Mouse (Mus musculus): ENCODE measurements at regions not wholly inside any gene's neighbourhood (a gene's known extent, or its start where the extent isn't known, plus 50 kb on each side); places are given as distances from the start of the nearest gene placed in this dataset.
A peak's percentile ranks its signal among the peaks of the same experiment; 100 is the strongest.

DNA sequence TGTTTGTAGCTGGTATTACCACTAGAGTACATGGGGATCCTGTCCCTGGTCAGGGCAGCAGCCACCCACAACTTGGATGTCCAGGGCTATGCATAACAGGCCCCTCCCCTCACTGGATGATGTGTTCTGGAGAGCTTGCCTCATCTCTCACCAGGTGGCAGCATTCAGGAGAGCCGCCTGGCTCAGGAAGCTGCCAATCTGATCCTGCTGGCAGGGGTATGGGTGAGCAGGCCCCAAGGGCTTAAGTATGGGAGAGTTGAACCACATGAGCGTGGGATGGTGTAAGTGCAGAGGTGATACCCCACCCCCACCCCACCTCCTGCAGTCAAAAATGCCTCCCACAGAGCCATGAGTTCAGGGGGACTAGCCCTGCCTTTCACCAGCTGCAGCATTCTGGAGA is 110.0 kb upstream of the Usp24 start:
- intact Hi-C loops (cut with DNase I), result no loop called here
- Histone ChIP-seq H3K9ac (ENCODE audit: low read depth, low read length) (no peak overlapping the region), H3K27me3 (ENCODE audit: control insufficient read depth, insufficient read depth, low read length) (no peaks in the 10 kb centered on the region), H3K4me3 (no peak overlapping the region), H3K27ac (no peak overlapping the region), H3K79me2 (replicated peaks; ENCODE audit: control insufficient read depth, insufficient read depth, low read length) (no peaks in the 10 kb centered on the region), H3K4me1 (ENCODE audit: control insufficient read depth, insufficient read depth, low read length) (no peaks in the 10 kb centered on the region), H3K36me3 (ENCODE audit: control insufficient read depth, insufficient read depth, low read length) (no peaks in the 10 kb centered on the region)
- TF ChIP-seq CTCF (IDR thresholded peaks at IDR 0.05), result no peak
- no peak for TF ChIP-seq POLR2A (IDR thresholded peaks at IDR 0.05; ENCODE audit: insufficient read depth, low read depth, low read length)
- no peak for TF ChIP-seq EP300 (IDR thresholded peaks at IDR 0.05; ENCODE audit: insufficient read depth, low read depth, low read length)
- WGBS, result 77% methylated on average over 2 of the region's 2 CpGs
- DNase-seq, result no peak

DNA sequence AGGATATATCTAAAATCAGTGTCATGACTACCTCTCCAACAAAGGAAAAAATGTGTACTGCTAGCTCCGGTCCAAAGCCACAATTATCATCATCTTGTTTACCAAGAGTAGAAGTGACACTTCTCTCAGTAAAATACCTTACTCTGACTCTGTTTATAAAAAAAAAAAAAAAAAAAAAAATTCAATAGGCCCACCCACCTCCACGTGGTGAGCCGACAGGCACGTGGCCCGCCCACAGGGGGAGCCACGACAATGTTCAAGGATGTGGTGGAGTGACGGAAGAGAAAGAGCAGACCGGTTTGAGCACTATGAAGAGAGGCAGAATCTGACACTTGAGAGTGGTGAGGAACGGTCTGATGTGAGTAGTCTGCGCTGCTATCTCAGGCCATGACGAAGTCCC is 106.5 kb upstream of the Usp24 start:
- WGBS, result 72% methylated on average over 11 of the region's 11 CpGs
- H3K27me3 ChIP-seq (ENCODE audit: control insufficient read depth, insufficient read depth, low read length), result no peaks in the 10 kb centered on the region
- H3K36me3 ChIP-seq (ENCODE audit: control insufficient read depth, insufficient read depth, low read length), result no peaks in the 10 kb centered on the region
- no peak overlapping the region for H3K4me3 ChIP-seq
- no peaks in the 10 kb centered on the region for H3K79me2 ChIP-seq (replicated peaks; ENCODE audit: control insufficient read depth, insufficient read depth, low read length)
- no peak overlapping the region for H3K27ac ChIP-seq
- DNase-seq, result no peak
- H3K4me1 ChIP-seq (ENCODE audit: control insufficient read depth, insufficient read depth, low read length), result no peaks in the 10 kb centered on the region
- intact Hi-C loops (cut with DNase I), result no loop called here
- H3K9ac ChIP-seq (ENCODE audit: low read depth, low read length), result no peak overlapping the region
- TF ChIP-seq POLR2A (IDR thresholded peaks at IDR 0.05; ENCODE audit: insufficient read depth, low read depth, low read length) (no peak), EP300 (IDR thresholded peaks at IDR 0.05; ENCODE audit: insufficient read depth, low read depth, low read length) (no peak), CTCF (IDR thresholded peaks at IDR 0.05) (no peak)

DNA sequence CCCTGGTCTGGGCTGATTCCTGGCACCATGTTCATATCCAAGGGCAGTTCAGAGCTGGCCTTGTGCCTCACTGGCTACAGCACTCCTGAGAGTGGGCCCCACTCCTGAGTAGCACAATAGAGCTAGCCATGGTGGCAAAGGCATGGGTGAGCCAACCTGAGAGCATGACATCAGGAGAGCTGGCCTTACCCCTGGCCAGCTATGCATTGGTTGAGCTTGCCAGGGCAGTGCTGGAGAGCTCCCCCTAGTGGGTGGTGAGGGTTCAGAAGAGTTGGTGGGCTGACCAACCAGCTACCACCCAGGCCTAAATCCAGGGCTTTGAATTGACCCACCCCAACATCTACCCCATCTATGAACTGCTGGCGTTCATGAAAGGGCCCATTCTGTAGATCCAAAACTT is 106.0 kb upstream of the Usp24 start:
- H3K4me1 ChIP-seq (ENCODE audit: control insufficient read depth, insufficient read depth, low read length), result no peaks in the 10 kb centered on the region
- H3K79me2 ChIP-seq (replicated peaks; ENCODE audit: control insufficient read depth, insufficient read depth, low read length), result no peaks in the 10 kb centered on the region
- no peak overlapping the region for H3K4me3 ChIP-seq
- H3K27me3 ChIP-seq (ENCODE audit: control insufficient read depth, insufficient read depth, low read length), result no peaks in the 10 kb centered on the region
- no peaks in the 10 kb centered on the region for H3K36me3 ChIP-seq (ENCODE audit: control insufficient read depth, insufficient read depth, low read length)
- 93% methylated on average over 1 of the region's 1 CpGs for WGBS
- no peak overlapping the region for H3K9ac ChIP-seq (ENCODE audit: low read depth, low read length)
- no peak for DNase-seq
- no peak overlapping the region for H3K27ac ChIP-seq
- intact Hi-C loops (cut with DNase I), result no loop called here
- TF ChIP-seq CTCF (IDR thresholded peaks at IDR 0.05) (peak; percentile 50), POLR2A (IDR thresholded peaks at IDR 0.05; ENCODE audit: insufficient read depth, low read depth, low read length) (no peak), EP300 (IDR thresholded peaks at IDR 0.05; ENCODE audit: insufficient read depth, low read depth, low read length) (no peak)

DNA sequence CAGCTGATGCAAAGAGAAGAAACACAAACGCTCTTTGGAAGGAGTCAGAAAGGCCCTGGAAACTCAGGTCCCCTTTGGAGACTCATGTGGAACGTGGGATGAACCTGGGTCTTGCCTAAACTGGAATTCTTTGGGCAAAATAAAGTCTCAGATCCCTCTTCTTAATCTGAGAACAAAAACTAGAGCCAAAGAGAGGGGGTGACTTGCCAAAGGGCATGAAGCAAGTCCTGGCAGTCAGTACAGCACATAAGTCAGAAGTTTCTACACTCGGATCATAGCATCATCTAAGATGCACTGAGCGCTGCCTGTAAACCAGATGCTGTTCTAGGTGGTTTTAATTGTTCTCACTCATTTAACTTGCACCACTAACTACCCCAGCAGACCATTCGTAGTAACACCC is 101.8 kb upstream of the Usp24 start:
- Histone ChIP-seq H3K9ac (ENCODE audit: low read depth, low read length) (no peak overlapping the region), H3K27ac (no peak overlapping the region), H3K27me3 (ENCODE audit: control insufficient read depth, insufficient read depth, low read length) (no peaks in the 10 kb centered on the region), H3K36me3 (ENCODE audit: control insufficient read depth, insufficient read depth, low read length) (no peaks in the 10 kb centered on the region), H3K79me2 (replicated peaks; ENCODE audit: control insufficient read depth, insufficient read depth, low read length) (no peaks in the 10 kb centered on the region), H3K4me3 (no peak overlapping the region), H3K4me1 (ENCODE audit: control insufficient read depth, insufficient read depth, low read length) (no peaks in the 10 kb centered on the region)
- intact Hi-C loops (cut with DNase I), result no loop called here
- TF ChIP-seq CTCF (IDR thresholded peaks at IDR 0.05), result no peak
- TF ChIP-seq POLR2A (IDR thresholded peaks at IDR 0.05; ENCODE audit: insufficient read depth, low read depth, low read length), result no peak
- TF ChIP-seq EP300 (IDR thresholded peaks at IDR 0.05; ENCODE audit: insufficient read depth, low read depth, low read length), result no peak
- 76% methylated on average over 5 of the region's 5 CpGs for WGBS
- peak in 1 of 2 experiments; percentile 33 for DNase-seq

DNA sequence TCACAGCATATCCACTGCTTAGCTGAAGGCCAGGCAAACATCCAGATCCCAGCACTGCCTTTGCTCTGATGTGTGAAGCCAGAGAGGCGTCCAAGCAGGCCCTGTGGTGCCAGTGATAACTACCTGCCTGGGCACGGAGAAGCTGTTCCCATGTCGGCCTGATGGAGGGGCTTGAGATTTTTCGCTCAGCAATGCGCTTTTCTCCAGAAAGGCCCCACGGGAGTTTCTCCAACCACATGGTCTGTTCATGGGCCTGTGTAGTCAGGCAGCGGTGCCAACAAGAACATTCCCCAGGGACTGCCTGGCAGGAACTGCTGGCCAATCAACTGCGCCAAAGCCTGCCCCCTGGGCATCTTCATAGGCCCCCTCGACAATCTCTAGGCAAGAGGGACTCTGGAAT is 95.4 kb upstream of the Usp24 start:
- H3K4me1 ChIP-seq (ENCODE audit: control insufficient read depth, insufficient read depth, low read length), result peaks cover 1% of the 10 kb centered on the region; the same call in 1 of the 2 replicates
- no peak overlapping the region for H3K9ac ChIP-seq (ENCODE audit: low read depth, low read length)
- no peak overlapping the region for H3K4me3 ChIP-seq
- intact Hi-C loops (cut with DNase I), result loop anchor here (1.0 kb wide), 1 partner anchor 7 kb away; no protein-coding TSS in a partner anchor
- no peaks in the 10 kb centered on the region for H3K36me3 ChIP-seq (ENCODE audit: control insufficient read depth, insufficient read depth, low read length)
- no peaks in the 10 kb centered on the region for H3K79me2 ChIP-seq (replicated peaks; ENCODE audit: control insufficient read depth, insufficient read depth, low read length)
- no peak for DNase-seq
- WGBS, result 79% methylated on average over 9 of the region's 9 CpGs
- H3K27ac ChIP-seq, result no peak overlapping the region
- no peaks in the 10 kb centered on the region for H3K27me3 ChIP-seq (ENCODE audit: control insufficient read depth, insufficient read depth, low read length)
- TF ChIP-seq POLR2A (IDR thresholded peaks at IDR 0.05; ENCODE audit: insufficient read depth, low read depth, low read length), result no peak
- TF ChIP-seq CTCF (IDR thresholded peaks at IDR 0.05), result no peak
- no peak for TF ChIP-seq EP300 (IDR thresholded peaks at IDR 0.05; ENCODE audit: insufficient read depth, low read depth, low read length)

DNA sequence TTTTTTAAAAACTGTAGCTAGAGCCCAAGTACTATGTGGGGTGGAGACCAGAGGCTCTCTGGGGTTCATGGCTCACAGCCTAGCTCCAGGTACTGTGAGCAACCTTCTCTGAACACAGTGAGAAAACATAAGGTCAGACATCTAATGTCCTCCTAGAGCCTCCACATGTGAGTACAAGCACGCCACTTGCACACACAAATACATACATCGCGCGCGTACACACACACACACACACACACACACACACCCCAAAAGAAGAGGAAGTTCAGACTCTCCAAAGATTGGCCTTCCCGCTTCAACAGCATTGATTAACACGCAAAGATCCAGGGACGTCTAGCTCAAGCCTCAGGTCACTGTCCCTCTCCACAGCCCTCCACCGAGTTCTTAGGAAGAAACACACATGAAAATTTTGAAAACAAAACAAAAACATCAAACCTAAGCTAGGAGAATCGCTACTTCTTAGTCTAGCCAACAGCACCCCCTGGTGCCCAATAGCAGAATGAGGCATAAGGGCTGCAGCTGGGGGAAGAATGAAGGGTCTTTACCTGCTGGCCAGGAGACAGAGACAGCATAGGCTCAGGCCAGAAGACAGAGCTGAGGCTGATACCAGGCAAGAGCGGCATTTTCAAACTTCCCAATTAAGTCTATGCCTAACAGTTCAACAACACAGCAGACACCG is 90.7 kb upstream of the Usp24 start:
- Histone ChIP-seq H3K27me3 (ENCODE audit: control insufficient read depth, insufficient read depth, low read length) (no peaks in the 10 kb centered on the region), H3K4me1 (ENCODE audit: control insufficient read depth, insufficient read depth, low read length) (peaks cover 1% of the 10 kb centered on the region; the same call in 1 of the 2 replicates), H3K27ac (no peak overlapping the region), H3K4me3 (no peak overlapping the region), H3K9ac (ENCODE audit: low read depth, low read length) (no peak overlapping the region), H3K79me2 (replicated peaks; ENCODE audit: control insufficient read depth, insufficient read depth, low read length) (no peaks in the 10 kb centered on the region), H3K36me3 (ENCODE audit: control insufficient read depth, insufficient read depth, low read length) (no peaks in the 10 kb centered on the region)
- peak; percentile 44 to 69 for DNase-seq
- 44% methylated on average over 12 of the region's 12 CpGs for WGBS
- intact Hi-C loops (cut with DNase I), result loop anchor here (1.0 to 5.0 kb wide), 3 partner anchors 98 to 1193 kb away; no protein-coding TSS in a partner anchor
- TF ChIP-seq POLR2A (IDR thresholded peaks at IDR 0.05; ENCODE audit: insufficient read depth, low read depth, low read length), result no peak
- TF ChIP-seq CTCF (IDR thresholded peaks at IDR 0.05), result peak; percentile 91
- TF ChIP-seq EP300 (IDR thresholded peaks at IDR 0.05; ENCODE audit: insufficient read depth, low read depth, low read length), result 0 out of 2 replicates have a peak, but pooled peaks have one; percentile 36
